ENCODE assay signal across 26 mouse cellular contexts in genomic region chr6:38739266-38739665, GRCm38 (mm10).
DNase-seq lines count a peak whose midpoint lies in the region; ATAC-seq lines count a peak whose summit lies in the region.
"Had no signal": no experiment of that assay in that cellular context is flagged by ENCODE, and none has a peak within 500 bp of the region (broad histone marks: within the 10 kb centered on the region; RNA-seq: fewer than 3 reads in every experiment).

No protein-coding gene starts in this region.

- peak; percentile 71 for DNase-seq in heart, adult 11 months
- no peak for DNase-seq in heart, postnatal 36 days
- peak; percentile 34 for DNase-seq in liver
- no peak for DNase-seq in liver, embryonic 11.5 days (ENCODE audit: low spot score)
- peak; percentile 26 for DNase-seq in ES-CJ7 (ENCODE audit: low read depth, low spot score)
- peak; percentile 51 for DNase-seq in c-Kit-positive CD71-positive TER-119-negative erythroid progenitor cells, embryonic 14.5 days (ENCODE audit: low read depth)
- no peak for DNase-seq in frontal cortex, adult 2 months (ENCODE audit: extremely low spot score in 1 of 2, low spot score in 1 of 2)
- DNase-seq: adrenal gland, adult 2 months; cerebellum, adult 11-12 months; heart, postnatal 10 days; kidney, adult 18-20 months; kidney, postnatal 25 days; lung, postnatal 36 days; thymus, postnatal 14 days had no signal

- peaks cover 13% of the 10 kb centered on the region; the same call in 1 of the 2 replicates for H3K4me1 ChIP-seq in liver, embryonic 11.5 days (replicated peaks; ENCODE audit: control insufficient read depth, insufficient read depth, low read length)
- H3K4me1 ChIP-seq: embryonic facial prominence, embryonic 13.5 days; forebrain, embryonic 10.5 days; forebrain, embryonic 15.5 days; kidney, embryonic 15.5 days; limb, embryonic 13.5 days had no signal

- H3K4me3 ChIP-seq in liver, embryonic 11.5 days (ENCODE audit: low read depth, low read length) = no peak overlapping the region
- H3K4me3 ChIP-seq: embryonic facial prominence, embryonic 13.5 days; forebrain, embryonic 10.5 days; forebrain, embryonic 15.5 days; heart, embryonic 10.5 days; kidney, embryonic 15.5 days; limb, embryonic 13.5 days had no signal

- no peak overlapping the region for H3K4me2 ChIP-seq in liver, embryonic 11.5 days
- H3K4me2 ChIP-seq: embryonic facial prominence, embryonic 13.5 days; forebrain, embryonic 15.5 days; kidney, embryonic 15.5 days; limb, embryonic 13.5 days; midbrain, embryonic 11.5 days had no signal

- ATAC-seq in liver, embryonic 11.5 days (replicated peaks; ENCODE audit: low FRiP score) = no peak
- ATAC-seq: activated CD4-positive, CD25-positive, alpha-beta regulatory T cell, adult 4 months; forebrain, embryonic 15.5 days; hindbrain, embryonic 16.5 days; midbrain, embryonic 16.5 days had no signal

- WGBS in liver, embryonic 11.5 days = 49% methylated on average over 3 of the region's 3 CpGs

- no peaks in the 10 kb centered on the region for H3K27me3 ChIP-seq in liver, embryonic 11.5 days (replicated peaks; ENCODE audit: control insufficient read depth, insufficient read depth, low read length)
- H3K27me3 ChIP-seq: CH12.LX; embryonic facial prominence, embryonic 13.5 days; forebrain, embryonic 15.5 days; kidney, embryonic 15.5 days; limb, embryonic 13.5 days had no signal

- peaks cover 26% of the 10 kb centered on the region for H3K36me3 ChIP-seq in liver, embryonic 11.5 days (ENCODE audit: control insufficient read depth, insufficient read depth, low read length)

- H3K9ac ChIP-seq in liver, embryonic 11.5 days (ENCODE audit: low read depth, low read length) = no peak overlapping the region
- H3K9ac ChIP-seq: embryonic facial prominence, embryonic 13.5 days; forebrain, embryonic 15.5 days; kidney, embryonic 15.5 days; limb, embryonic 13.5 days had no signal

- H3K27ac ChIP-seq in liver, embryonic 11.5 days (ENCODE audit: low read depth, low read length) = no peak overlapping the region; the same call in 1 of the 2 replicates
- H3K27ac ChIP-seq: embryonic facial prominence, embryonic 13.5 days; forebrain, embryonic 10.5 days; forebrain, embryonic 15.5 days; heart, embryonic 10.5 days; kidney, embryonic 15.5 days; limb, embryonic 13.5 days had no signal

- no peaks in the 10 kb centered on the region for H3K9me3 ChIP-seq in liver, embryonic 11.5 days (ENCODE audit: control insufficient read depth, low read length)
- H3K9me3 ChIP-seq: embryonic facial prominence, embryonic 13.5 days; forebrain, embryonic 10.5 days; forebrain, embryonic 15.5 days; G1E; heart, embryonic 10.5 days; kidney, embryonic 15.5 days; limb, embryonic 13.5 days had no signal

- intact Hi-C loops in heart, postnatal 36 days (cut with DNase I) = no loop called here

Comparison
In these comparisons a context has a peak if more than half of its experiments do, and no peak if none do; other contexts are left out.
1. DNase-seq: peak in heart, adult 11 months (single experiment), liver (single experiment), ES-CJ7 (single experiment) and c-Kit-positive CD71-positive TER-119-negative erythroid progenitor cells, embryonic 14.5 days (single experiment); none in heart, postnatal 36 days (0 of 2), liver, embryonic 11.5 days (single experiment) and frontal cortex, adult 2 months (0 of 2).